Mouse (Mus musculus) gastrocnemius, adult 2 months (tissue): ENCODE results near the gene Srd5a3. TPM values are rescaled to one million over a fixed set of nuclear protein-coding genes. Genes with fewer than 3 reads are reported as not detected.
"Not testable (repeated sequence)": the region's sequence is repeated elsewhere in the genome, so short reads cannot be mapped to it uniquely, and the experiment has no call there.

Experiments used
- DNase-seq: peaks from one replicate; pipeline ENCODE4 v3.0.0; 2022
- H3K27ac ChIP-seq: fragments of 200-600 bp; 2 replicates; pipeline ENCODE4 v1.8.1; 2022; ENCODE audit warnings: mild to moderate bottlenecking
- H3K4me3 ChIP-seq: fragments of 200-600 bp; 2 replicates; pipeline ENCODE4 v1.8.1; 2022; ENCODE audit warnings: mild to moderate bottlenecking, moderate library complexity
- CTCF ChIP-seq: fragments of 200-600 bp; IDR thresholded peaks from 2 replicates; pipeline ENCODE4 v1.8.1; 2022; ENCODE audit warnings: antibody characterized with exemption, mild to moderate bottlenecking, moderate library complexity
- intact Hi-C: fragments of 180-260 bp; cut with DNase I; formaldehyde crosslinking; loops from one replicate; pipeline ENCODE4 v1.15.1; 2025
- long read RNA-seq, 2 experiments: library from polyadenylated mRNA; stranded (forward); transcript quantifications; one replicate each; pipeline ENCODE4 v2.0.0; 2021
- total RNA-seq, 2 experiments: library from RNA; stranded (reverse); gene quantifications; 2 replicates each; pipeline ENCODE4 v1.2.3; 2021

The Srd5a3 gene
- total RNA-seq = 1 to 10 TPM; 3.0 to 3.9 TPM
- long read RNA-seq, experiment 1, partial matches to known transcripts = 0 of 2 reads
- long read RNA-seq, experiment 1, other reads (novel, unspliced or antisense) = 1 of 2 reads
- long read RNA-seq, experiment 2, partial matches to known transcripts = 0 of 4 reads
- long read RNA-seq, experiment 2, other reads (novel, unspliced or antisense) = 0 of 4 reads

DNA sequence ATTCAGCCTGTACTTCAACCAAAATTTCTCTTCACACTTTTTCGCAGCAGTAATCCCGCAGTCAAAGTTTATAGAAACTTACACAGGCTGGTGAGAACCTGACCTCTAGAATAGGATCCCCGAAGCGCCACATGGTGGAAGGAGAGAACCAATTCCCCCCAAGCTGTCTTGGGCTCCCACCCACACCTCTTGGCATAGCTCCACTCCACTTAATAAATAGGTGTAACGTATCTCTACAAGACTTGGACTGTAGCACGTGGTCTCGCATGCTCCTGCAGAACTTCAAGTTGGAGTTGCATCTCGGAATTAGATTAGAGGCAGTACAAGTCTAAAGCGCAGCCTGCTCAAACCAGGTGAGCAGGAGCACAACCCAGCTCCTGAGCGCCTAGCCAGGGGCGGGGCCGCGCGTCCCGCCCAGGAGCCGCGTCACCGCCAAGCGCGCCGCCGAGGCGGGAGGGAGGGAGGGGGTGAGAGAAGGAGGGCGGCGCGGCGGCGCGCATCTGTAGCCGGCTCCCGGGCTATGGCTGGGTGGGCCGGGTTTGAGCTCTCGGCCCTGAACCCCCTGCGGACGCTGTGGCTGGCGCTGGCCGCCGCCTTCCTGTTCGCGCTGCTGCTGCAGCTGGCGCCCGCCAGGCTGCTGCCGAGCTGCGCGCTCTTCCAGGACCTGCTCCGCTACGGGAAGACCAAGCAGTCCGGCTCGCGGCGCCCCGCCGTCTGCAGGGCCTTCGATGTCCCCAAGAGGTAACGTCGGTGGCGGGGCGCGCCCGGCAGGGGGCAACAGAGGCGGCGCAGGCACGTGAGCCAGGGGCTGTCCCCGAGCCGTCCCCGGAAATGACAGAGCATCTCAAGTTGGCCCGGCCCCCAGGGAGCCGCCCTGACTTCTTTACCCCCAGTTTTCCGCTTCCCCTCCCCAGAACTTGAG is at the start of gene Srd5a3:
Gene Srd5a3, plus strand, starts transcription at position 464 of the 922 bp plus-strand sequence.
- peak; percentile 97 for DNase-seq
- Histone ChIP-seq H3K4me3 (peak within 1 kb of the TSS; percentile 84), H3K27ac (peak within 1 kb of the TSS; percentile 99)
- TF ChIP-seq CTCF = peak; percentile 93; the same call in 1 of the 2 replicates
- intact Hi-C loops = loop anchor here (5.0 kb wide), 2 partner anchors 42 to 402 kb away; partner anchors contain the start of gene Tmem165

DNA sequence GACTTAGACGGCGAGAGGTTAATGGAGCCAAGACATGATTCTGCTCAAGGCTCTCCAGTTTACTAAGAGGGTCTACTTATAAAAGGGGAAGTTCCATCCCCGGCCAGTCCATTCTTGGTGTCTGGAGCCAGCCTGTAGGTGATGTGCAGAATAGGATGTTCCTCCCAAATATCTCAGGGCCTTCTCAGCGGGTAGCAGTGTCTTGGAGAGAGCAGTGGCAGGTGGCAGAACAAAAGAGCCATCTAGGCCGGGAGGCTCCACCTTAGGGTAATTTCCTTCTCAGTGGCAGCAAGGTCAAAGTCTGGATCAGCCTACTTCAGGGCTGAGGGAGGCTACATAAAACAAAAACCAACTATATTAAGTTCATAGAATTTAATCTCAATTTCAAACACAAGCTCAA is 36.3 kb upstream of the Srd5a3 start:
- H3K4me3 ChIP-seq, H3K27ac ChIP-seq, DNase-seq, intact Hi-C loops: not testable (repeated sequence)

DNA sequence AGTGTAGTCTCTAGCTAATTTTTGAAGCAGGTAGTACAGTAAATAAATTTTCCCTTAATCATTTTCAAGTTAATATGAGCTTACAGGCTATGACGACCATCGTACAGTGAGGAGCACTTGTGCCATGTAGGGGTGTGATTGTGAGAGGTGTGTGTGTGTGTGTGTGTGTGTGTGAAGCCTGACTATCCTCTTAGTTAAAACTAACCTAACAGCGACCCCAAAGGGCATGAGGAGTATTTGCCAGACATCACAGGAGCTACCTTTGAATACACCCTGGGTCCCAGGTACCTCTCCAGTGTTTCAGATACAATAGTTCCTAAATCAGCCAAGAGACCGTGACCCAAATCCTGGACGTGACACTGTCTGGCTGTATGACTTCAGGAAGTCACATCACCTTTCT is 32.8 kb upstream of the Srd5a3 start:
- TF ChIP-seq CTCF = no peak
- no peak overlapping the region for H3K27ac ChIP-seq

DNA sequence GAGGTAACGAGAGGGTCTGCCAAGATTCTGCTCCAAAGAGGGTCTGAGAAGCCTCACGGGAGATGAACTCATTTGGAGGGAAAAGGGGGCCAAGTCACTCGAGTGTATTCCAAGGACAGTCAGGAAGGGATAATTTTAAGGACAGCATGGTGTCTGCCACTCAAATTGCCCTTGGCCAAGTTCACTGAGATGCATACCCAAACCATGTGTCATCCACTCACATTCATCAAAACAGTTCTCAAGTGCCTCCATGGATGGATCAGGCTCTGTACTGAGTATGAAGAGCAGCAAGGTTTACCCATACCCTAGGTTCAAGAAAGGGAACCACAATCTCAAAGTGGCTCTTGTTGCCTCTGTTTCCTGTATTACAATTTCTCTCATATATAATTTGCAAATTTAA is 31.6 kb upstream of the Srd5a3 start:
- no peak for TF ChIP-seq CTCF
- Histone ChIP-seq H3K4me3 (no peak overlapping the region), H3K27ac (no peak overlapping the region)
- intact Hi-C loops = no loop called here
- no peak for DNase-seq

More for the DNA sequence above, 32.8 kb upstream of the Srd5a3 start:
- no peak overlapping the region for H3K4me3 ChIP-seq
- intact Hi-C loops = no loop called here
- no peak for DNase-seq

DNA sequence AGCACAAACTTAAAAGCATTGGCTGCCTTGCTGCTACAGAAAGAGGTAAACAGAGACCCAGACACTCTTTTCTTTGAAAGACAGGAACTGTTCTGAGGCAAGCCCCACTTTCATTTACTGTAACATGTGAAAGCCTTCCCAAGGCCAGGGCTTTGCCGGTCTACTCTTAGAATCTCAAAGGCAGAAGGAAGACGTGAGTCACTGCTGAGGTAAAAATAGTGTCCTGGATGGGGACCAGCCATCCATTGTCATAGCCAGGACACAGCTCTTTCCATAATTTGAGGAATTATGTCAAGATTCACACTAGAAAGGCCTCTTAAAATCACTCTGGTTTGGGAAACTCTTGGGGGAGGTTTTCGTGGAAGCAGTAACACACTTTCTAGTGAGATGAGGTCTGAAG is 28.9 kb upstream of the Srd5a3 start:
- H3K4me3 ChIP-seq = no peak overlapping the region
- peak overlapping the region; percentile 69 for H3K27ac ChIP-seq
- DNase-seq = no peak
- TF ChIP-seq CTCF = no peak
- intact Hi-C loops = loop anchor here (10.0 kb wide), 1 partner anchor 86 kb away; no protein-coding TSS in a partner anchor

DNA sequence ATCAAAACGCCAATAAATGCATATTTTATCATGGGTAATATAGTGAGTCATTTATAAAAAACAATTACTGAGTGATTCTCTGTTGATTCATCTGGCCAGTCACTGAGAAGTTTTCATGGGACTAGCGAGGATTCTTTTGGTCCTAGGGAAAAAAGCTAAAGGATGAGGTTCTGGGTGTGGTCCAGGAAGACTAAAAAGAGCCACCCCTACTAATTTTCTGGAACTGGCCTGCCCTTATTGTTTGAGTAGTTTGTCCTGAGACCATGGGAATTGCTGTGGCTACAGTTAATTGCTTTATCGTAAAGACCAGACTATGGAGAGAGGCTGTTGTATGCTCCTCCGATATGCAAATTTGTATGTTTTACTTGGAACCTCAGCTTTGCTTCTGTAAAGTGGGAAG is 28.1 kb upstream of the Srd5a3 start:
- intact Hi-C loops = loop anchor here (10.0 kb wide), 1 partner anchor 87 kb away; no protein-coding TSS in a partner anchor
- DNase-seq = no peak
- H3K4me3 ChIP-seq = no peak overlapping the region
- no peak for TF ChIP-seq CTCF
- H3K27ac ChIP-seq = peak overlapping the region; percentile 69

DNA sequence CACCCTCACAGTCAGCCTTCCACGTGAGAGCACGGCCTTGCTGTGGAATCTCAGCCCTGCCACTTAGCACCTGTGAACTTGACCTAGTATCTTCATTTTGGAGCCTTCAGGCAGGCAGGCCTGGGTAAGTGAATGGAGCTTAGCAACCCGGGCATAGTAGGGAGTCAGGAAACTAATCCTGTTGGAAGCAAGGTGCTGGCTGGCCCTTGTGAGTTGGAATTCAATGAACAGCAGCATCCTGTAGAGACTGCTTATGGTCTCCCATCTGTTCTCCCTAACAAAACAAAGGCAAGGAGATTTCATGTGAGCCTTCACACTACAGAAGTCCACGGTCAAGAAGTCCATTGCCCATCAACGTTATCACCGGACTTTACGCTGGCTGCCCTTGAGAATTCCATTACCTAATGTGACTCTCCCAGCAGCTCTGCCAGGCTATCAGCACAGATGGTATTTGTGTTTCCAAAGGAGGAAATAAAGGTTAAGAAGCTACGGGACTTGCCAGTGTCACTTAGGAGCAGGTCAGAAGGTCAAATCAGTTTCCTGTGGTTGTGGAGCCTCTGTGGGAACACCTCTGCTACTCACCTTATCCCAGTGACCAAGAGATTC is 24.5 kb upstream of the Srd5a3 start:
- Histone ChIP-seq H3K27ac (peak overlapping the region; percentile 58), H3K4me3 (no peak overlapping the region)
- no peak for TF ChIP-seq CTCF
- intact Hi-C loops = loop anchor here (10.0 kb wide), 1 partner anchor 91 kb away; no protein-coding TSS in a partner anchor
- no peak for DNase-seq

DNA sequence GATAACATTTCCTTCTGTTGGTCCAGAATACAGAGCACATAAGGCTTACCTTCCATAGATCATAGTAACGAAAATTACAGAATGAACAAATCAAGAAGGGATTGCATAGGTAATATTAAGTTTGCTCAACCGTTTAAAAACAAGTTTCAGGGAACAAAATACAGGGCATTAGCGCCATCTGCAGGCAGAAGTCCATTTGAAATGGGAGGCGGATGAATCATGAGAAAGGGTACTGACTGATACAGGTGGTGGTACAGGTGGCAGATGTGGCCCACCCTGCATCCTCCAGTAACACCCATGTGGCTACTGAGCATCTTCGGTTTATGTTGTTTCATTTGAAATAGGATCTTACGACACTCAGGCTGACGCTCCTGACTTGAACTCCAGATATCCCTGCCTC is 21.6 kb upstream of the Srd5a3 start:
- intact Hi-C loops = loop anchor here (1.0 to 10.0 kb wide), 3 partner anchors 94 to 256 kb away; no protein-coding TSS in a partner anchor
- peak; percentile 71 for DNase-seq
- H3K27ac ChIP-seq = no peak overlapping the region
- H3K4me3 ChIP-seq = no peak overlapping the region
- peak; percentile 84 for TF ChIP-seq CTCF

DNA sequence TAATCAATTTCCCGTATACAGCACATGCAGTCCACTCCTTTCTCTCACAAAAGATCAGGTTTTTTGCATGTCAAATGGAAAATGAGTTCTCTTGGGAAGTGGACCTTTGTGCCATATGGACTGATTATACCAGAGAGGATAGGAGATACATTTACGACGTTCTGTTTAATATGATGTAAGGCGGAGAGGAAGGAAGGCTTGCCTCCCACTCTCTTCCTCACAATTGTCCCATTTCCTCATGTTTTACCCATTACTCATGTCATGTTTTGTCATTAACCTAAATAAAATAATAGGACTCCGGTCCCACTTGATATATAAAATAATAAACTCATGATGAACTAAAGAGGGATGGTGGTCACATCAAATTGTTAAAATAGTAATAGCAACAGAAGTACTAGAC is 19.4 kb upstream of the Srd5a3 start:
- H3K27ac ChIP-seq = no peak overlapping the region
- H3K4me3 ChIP-seq = no peak overlapping the region
- intact Hi-C loops = no loop called here
- TF ChIP-seq CTCF = no peak
- DNase-seq = no peak

DNA sequence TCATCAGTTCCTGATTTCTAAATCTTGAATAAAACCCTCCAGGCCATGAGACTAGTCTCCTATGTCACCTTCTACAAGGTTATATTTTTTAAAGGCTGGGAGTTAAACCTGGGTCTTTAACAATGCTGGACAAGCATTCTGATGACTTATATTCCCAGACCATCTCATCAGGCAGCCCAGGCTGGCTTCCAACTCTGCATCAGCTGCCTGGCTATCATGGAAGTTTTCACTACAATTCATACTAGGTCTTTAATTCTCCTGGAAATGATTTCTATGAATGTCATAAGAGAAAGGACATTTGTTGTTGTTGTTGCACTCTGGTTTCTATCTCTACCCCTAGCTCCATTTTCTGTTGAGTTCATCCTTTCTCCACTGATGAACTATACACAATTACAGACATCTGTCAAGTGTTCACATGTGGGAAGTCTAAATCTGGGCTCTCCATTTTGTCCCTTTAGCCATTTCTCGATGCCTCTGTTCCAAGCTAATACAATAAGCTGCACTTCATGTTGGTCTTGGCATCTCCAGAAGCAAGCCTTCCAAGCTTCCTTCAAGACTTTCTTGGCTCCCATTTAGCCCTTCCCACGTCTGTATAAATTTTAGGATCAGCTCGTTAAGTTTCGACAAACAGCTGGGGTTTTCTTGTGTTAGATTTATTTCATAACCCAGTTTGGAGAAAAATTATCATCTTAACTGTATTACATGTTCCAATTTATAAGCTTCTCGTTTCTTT is 12.3 kb upstream of the Srd5a3 start:
- Histone ChIP-seq H3K27ac (no peak overlapping the region), H3K4me3 (no peak overlapping the region)
- intact Hi-C loops = no loop called here
- no peak for DNase-seq
- TF ChIP-seq CTCF = no peak

DNA sequence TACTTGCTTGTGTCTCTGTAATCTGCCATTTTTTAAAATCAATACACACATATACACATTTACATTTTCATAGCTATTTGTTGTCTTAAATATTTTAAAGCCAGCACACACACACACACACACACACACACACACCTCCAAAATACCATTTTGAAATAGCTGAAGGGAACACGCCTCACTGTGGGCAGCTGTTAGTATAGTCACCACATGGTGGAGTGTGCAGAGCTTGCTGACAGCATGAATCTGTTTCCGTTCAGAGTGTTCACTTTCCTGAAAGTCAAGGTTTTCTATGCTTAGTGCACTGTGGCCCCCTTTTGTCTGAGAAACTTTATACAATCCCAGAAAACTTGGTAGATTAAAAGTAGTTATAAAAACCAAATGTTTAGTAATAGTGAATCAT is 9.8 kb upstream of the Srd5a3 start:
- H3K27ac ChIP-seq = no peak overlapping the region
- no peak for TF ChIP-seq CTCF
- H3K4me3 ChIP-seq = no peak overlapping the region
- no peak for DNase-seq
- intact Hi-C loops = no loop called here

DNA sequence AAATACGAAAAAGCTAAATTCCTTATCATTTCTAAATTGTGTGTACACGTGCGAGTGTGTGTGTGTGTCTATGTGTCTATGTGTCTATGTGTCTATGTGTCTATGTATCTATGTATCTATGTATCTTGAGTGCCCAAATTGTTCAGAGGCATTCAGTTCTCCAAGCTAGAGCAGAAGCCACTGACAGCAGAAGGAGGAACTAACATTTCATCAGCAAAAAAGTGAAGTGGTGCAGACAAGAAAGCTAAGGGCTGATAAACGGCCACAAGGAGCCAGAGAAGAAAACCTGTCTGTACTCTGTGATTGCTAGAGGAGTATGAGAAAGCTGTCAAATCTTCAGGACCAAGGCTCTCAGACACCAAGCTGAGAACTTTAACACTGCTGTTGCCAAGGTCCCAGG is 8.1 kb upstream of the Srd5a3 start:
- no peak for DNase-seq
- H3K4me3 ChIP-seq = no peak overlapping the region
- TF ChIP-seq CTCF = no peak
- H3K27ac ChIP-seq = no peak overlapping the region
- intact Hi-C loops = no loop called here
